ENCODE assay signal across 9 mouse cellular contexts in genomic region chr1:72439146-72439545, GRCm38 (mm10).
DNase-seq lines count a peak whose midpoint lies in the region; ATAC-seq and TF ChIP-seq lines count a peak whose summit lies in the region.
"Had no signal": no experiment of that assay in that cellular context is flagged by ENCODE, and none has a peak within 500 bp of the region (broad histone marks: within the 10 kb centered on the region; RNA-seq: fewer than 3 reads in every experiment).

No protein-coding gene starts in this region.

- TF ChIP-seq POLR2A in brain, embryonic 14.5 days (IDR thresholded peaks at IDR 0.05; ENCODE audit: borderline replicate concordance, extremely low read depth, insufficient read depth, insufficient read length, poor library complexity, severe bottlenecking) = no peak

- peak; percentile 61 for ATAC-seq in neural tube, embryonic 14.5 days (ENCODE audit: low read depth)
- no peak for ATAC-seq in kidney, embryonic 15.5 days (replicated peaks; ENCODE audit: low FRiP score)
- ATAC-seq: liver, embryonic 12.5 days had no signal

- H3K27ac ChIP-seq in heart, embryonic 10.5 days = no peak overlapping the region
- no peak overlapping the region for H3K27ac ChIP-seq in neural tube, embryonic 14.5 days (ENCODE audit: low read depth, low read length)
- no peak overlapping the region for H3K27ac ChIP-seq in kidney, embryonic 15.5 days
- H3K27ac ChIP-seq: liver, embryonic 12.5 days had no signal

- H3K9ac ChIP-seq in neural tube, embryonic 14.5 days (replicated peaks; ENCODE audit: low read depth, low read length) = no peak overlapping the region
- no peak overlapping the region for H3K9ac ChIP-seq in kidney, embryonic 15.5 days
- H3K9ac ChIP-seq: liver, embryonic 12.5 days had no signal

- no peak for TF ChIP-seq CTCF in brain, embryonic 14.5 days (IDR thresholded peaks at IDR 0.05; ENCODE audit: borderline replicate concordance, extremely low read depth, insufficient read depth, insufficient read length)

- H3K4me2 ChIP-seq in neural tube, embryonic 14.5 days (ENCODE audit: low read depth, low read length) = no peak overlapping the region
- H3K4me2 ChIP-seq in kidney, embryonic 15.5 days = no peak overlapping the region
- H3K4me2 ChIP-seq: liver, embryonic 12.5 days had no signal

- H3K4me1 ChIP-seq in heart, embryonic 10.5 days = 0 out of 2 replicates have a peak, but pooled peaks cover 3% of the 10 kb centered on the region
- H3K4me1 ChIP-seq in neural tube, embryonic 14.5 days (ENCODE audit: control insufficient read depth, insufficient read depth, low read length) = no peaks in the 10 kb centered on the region
- H3K4me1 ChIP-seq in kidney, embryonic 15.5 days = no peaks in the 10 kb centered on the region
- H3K4me1 ChIP-seq: liver, embryonic 12.5 days had no signal

- H3K27me3 ChIP-seq in heart, embryonic 10.5 days (ENCODE audit: insufficient read depth, poor library complexity, severe bottlenecking) = no peaks in the 10 kb centered on the region
- H3K27me3 ChIP-seq in neural tube, embryonic 14.5 days (ENCODE audit: control insufficient read depth, insufficient read depth, low read length) = no peaks in the 10 kb centered on the region
- H3K27me3 ChIP-seq in kidney, embryonic 15.5 days = no peaks in the 10 kb centered on the region
- H3K27me3 ChIP-seq: liver, embryonic 12.5 days had no signal

- H3K36me3 ChIP-seq in heart, embryonic 10.5 days = no peaks in the 10 kb centered on the region
- H3K36me3 ChIP-seq in neural tube, embryonic 14.5 days (ENCODE audit: control insufficient read depth, insufficient read depth, low read length) = no peaks in the 10 kb centered on the region
- H3K36me3 ChIP-seq in kidney, embryonic 15.5 days = no peaks in the 10 kb centered on the region
- H3K36me3 ChIP-seq: liver, embryonic 12.5 days had no signal

- intact Hi-C loops in heart, postnatal 10 days (cut with DNase I) = no loop called here

- no peaks in the 10 kb centered on the region for H3K9me3 ChIP-seq in heart, embryonic 10.5 days
- H3K9me3 ChIP-seq in neural tube, embryonic 14.5 days (ENCODE audit: control insufficient read depth, low read length) = no peaks in the 10 kb centered on the region
- H3K9me3 ChIP-seq in kidney, embryonic 15.5 days (replicated peaks) = no peaks in the 10 kb centered on the region
- H3K9me3 ChIP-seq: liver, embryonic 12.5 days had no signal

- peak; percentile 5 to 14 for DNase-seq in heart, postnatal 10 days
- no peak for DNase-seq in heart, embryonic 10.5 days (ENCODE audit: low spot score)
- peak; percentile 37 for DNase-seq in brain, embryonic 14.5 days (ENCODE audit: low read depth)
- DNase-seq in gastrocnemius, postnatal 10 days = peak; percentile 12
- no peak for DNase-seq in spleen, postnatal 14 days (ENCODE audit: low spot score in 2 of 2)
- DNase-seq in spleen, adult 12 weeks (ENCODE audit: low spot score) = no peak

- H3K4me3 ChIP-seq in heart, embryonic 10.5 days = no peak overlapping the region
- no peak overlapping the region for H3K4me3 ChIP-seq in neural tube, embryonic 14.5 days (ENCODE audit: low read depth, low read length)
- H3K4me3 ChIP-seq in kidney, embryonic 15.5 days (replicated peaks) = no peak overlapping the region
- H3K4me3 ChIP-seq: liver, embryonic 12.5 days had no signal

- 71% methylated on average over 8 of the region's 8 CpGs for WGBS in heart, embryonic 10.5 days
- 48% methylated on average over 8 of the region's 8 CpGs for WGBS in neural tube, embryonic 14.5 days
- 67% methylated on average over 8 of the region's 8 CpGs for WGBS in kidney, embryonic 15.5 days

Comparison
In these comparisons a context has a peak if more than half of its experiments do, and no peak if none do; other contexts are left out.
1. DNase-seq: peak in heart, postnatal 10 days (2 of 2), brain, embryonic 14.5 days (single experiment) and gastrocnemius, postnatal 10 days (single experiment); none in heart, embryonic 10.5 days (single experiment), spleen, postnatal 14 days (0 of 2) and spleen, adult 12 weeks (single experiment).